Mouse (Mus musculus): ENCODE data around the gene Opn1sw. TPM values are rescaled to one million over a fixed set of nuclear protein-coding genes. Genes with fewer than 3 reads are reported as not detected.
"Not testable (repeated sequence)": the region's sequence is repeated elsewhere in the genome, so short reads cannot be mapped to it uniquely, and the experiment has no call there.

Opn1sw gene
- polyA plus RNA-seq, 1 experiment from 2014 or later, result 0.17 TPM

DNA sequence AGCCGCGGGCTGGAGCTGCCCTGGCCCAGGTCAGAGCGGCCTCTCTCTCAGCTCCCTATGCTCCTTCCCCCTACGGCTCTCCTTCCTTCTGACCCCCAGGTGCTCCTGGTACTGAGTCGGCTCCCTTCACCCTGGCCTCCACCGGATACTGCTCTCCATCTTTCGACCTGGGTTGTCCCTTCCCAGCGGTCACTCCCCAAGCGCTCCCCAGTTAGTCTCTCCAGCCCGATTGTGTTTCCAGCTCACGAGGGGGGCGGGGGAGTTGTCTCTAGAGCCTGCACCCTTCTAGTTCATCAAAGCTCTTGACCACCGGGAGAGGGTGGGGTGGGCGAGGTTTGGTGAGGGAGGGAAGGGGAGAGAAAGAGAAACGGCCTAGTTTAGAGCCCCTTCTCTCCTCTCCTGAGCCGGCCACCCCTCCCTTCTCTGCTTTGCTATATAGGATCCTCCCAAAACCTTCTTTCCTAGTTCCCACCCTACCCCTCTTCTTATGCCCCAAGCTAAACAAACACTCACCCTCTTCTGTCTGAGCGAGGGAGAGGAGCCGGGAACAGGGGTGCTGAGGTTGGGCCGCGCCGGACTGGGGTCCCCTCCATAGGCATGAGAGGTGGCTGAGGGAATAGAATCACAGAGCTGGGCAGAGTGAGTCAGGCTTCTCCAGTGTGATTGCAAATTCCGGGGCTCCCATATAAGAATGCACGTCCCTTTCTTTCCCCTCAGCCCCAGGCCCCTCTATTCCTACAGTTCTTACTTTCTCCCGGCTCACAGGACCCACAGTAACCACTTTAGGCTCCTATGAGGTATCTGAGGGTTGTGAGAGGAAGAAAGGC lies 8.7 kb upstream of the Opn1sw start:
- no peak for DNase-seq (ENCODE audit: low spot score)

DNA sequence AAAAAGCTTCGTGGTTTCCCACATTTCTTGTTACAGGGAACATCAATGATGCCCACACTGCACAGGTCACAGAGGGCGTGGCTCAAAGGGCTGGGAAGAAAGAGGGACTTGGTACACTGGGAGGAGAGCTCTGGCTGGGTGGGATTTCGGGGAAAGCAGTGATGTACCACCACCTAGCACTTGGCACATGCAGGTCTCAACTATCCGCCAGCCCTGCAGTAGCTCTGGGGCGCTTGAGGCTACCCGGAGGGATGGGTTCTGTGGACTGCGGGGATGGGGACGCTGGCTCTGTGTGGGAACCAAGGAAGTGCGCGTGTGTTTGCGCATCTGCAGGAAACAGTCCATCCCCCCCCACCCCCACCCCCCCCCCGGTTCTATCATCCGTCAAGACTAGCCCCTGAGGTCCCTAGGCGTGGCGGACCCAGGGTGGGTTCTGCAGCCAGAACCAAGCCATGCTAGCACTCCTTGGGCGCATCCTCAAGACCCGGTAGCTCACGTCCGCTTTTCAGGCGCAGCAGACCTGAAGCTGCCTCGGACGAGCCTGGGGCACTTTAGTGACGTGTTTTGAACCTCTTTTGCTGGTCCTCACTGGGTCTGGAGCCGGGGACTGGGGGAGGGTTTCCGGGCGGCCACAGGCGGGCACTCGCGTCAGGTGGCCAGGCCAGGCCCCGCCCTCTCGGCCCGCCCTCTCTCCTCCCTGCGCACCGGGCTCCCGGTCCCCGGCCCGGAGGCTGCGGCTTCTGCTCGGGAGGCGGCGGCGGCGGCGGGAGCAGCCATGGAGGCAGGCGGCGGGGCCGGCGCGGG lies 7.8 kb upstream of the Opn1sw start, which contains the start of gene Ccdc136:
Gene Ccdc136, plus strand, starts transcription at position 400 of the 804 bp plus-strand sequence.
- DNase-seq (ENCODE audit: low spot score), result no peak

DNA sequence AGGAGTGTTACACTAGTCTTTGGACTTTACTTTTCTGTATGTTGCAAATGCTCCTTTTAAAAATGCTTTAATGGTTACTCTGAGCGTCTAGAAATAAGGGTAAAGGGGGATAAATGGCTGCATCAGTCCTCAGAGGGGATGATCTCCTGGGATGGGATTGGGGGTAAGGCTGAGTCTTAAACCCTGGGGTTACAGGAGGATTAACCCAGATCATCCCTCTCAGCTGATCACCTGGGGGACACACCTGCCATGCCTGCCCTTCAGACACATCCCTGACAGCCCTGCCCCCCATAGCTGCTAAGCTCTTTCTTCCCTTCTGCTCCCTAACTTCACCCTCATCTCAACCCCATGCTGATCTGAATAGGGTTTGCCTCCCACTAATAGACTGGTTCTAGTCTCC lies 6.0 kb upstream of the Opn1sw start:
- DNase-seq (ENCODE audit: low spot score), result no peak

DNA sequence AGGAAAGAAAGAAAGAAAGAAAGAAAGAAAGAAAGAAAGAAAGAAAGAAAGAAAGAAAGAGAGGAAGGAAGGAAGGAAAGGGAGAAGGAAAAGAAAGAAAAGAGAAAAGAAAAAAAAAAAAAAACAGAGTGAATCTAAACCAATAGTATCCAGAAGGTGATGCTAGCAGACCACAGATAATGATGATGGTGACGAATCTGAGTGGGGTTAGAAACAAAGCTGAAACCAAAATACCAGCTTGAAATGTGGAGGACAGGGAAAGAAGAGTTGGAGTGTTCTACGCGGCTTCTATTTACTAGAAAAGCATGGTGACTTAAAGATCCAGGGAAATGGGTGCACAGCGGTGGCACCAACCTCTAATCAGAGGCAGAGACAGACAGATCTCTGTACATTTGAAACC lies 3.5 kb upstream of the Opn1sw start:
- no peak for DNase-seq (ENCODE audit: low spot score)

DNA sequence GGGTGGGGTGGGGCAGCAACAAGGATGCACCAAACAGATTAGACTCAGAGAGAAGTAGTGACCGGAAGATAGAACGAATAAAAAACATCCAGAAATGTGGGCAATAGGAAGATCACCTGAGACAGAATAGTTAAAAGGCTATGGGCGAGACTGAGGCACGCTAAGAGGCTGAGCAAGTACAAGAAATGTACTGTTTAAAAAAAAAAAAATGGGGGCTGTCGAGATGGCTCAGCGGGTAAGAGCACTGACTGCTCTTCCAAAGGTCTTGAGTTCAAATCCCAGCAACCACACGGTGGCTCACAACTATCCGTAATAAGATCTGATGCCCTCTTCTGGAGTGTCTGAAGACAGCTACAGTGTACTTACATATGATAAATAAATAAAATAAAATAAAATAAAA lies 3.0 kb upstream of the Opn1sw start:
- not testable (repeated sequence) for DNase-seq (ENCODE audit: low spot score)

DNA sequence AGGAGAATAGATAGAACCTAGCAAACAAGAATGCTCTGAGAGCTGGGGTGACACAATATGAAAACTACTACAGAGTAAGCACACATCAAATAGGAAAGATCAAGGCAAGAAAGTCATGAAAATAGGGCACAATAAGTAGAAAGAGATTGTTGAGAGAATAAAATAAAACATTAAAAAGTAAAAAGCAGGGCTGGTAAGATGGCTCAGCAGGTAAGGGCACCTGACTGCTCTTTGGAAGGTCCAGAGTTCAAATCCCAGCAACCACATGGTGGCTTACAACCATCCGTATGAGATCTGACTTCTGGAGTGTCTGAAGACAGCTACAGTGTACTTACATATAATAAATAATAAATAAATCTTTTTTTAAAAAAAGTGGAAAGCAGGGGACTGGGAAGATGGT lies 2.2 kb upstream of the Opn1sw start:
- DNase-seq (ENCODE audit: low spot score), result not testable (repeated sequence)

DNA sequence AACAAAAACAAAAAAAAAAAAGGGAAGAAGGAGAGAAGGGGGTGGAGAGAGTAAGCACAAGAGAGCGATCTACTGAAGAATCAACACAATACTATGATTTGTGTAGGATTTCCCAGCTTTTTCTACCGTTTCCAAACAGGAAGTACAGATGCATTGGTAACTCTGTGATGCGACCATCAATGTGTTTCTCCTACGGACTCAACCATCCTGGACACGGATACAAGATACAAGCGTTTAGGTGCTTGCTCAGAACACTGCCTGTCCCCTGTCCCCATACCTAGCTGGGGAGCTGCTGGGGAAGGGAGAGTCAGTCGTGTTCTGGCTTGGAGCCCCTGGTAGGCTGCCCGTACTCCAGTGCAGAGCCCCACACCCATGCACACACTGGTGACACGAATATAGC lies 1.2 kb upstream of the Opn1sw start:
- no peak for DNase-seq (ENCODE audit: low spot score)

DNA sequence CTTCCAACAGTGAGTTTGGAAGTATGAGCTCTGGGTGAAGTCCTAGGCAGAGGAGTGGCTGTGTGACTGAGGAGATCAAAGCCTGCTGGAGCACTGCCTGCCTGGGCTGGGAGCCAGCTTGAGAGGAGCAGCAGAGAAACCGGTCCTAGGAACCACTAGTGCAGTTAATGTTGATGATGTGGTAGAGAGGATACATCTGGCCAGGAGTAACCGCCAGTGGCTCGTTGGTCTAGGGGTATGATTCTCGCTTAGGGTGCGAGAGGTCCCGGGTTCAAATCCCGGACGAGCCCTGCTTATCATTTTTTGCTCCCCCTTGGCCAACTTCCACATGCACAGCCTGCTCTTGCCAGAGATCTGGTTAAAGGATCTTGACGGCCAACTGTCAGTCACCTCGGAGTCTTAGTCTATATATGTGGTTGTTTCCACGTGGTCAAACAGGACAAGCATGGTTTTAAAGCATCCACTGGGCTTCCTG lies 375 bp upstream of the Opn1sw start:
- DNase-seq (ENCODE audit: low spot score), result peak; percentile 15

DNA sequence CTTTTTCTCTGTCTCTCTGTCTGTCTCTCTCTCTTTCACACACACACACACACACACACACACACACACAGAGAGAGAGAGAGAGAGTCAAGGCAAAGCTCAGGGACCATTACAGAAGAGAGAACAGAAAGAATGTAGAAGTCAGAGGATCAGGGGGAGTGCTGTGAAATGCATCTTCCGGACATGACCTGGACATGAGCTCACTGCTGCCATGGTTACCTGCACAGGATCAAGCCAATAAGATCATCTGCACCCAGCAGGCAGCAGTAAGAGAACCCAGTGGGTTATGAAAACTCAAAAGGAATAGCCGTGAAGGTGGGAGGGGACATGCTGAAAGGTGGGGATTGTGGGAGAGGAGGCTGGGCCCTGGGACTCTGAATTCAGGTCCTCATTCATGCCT lies 5.8 kb downstream of the Opn1sw start:
- no peak for DNase-seq (ENCODE audit: low spot score)

DNA sequence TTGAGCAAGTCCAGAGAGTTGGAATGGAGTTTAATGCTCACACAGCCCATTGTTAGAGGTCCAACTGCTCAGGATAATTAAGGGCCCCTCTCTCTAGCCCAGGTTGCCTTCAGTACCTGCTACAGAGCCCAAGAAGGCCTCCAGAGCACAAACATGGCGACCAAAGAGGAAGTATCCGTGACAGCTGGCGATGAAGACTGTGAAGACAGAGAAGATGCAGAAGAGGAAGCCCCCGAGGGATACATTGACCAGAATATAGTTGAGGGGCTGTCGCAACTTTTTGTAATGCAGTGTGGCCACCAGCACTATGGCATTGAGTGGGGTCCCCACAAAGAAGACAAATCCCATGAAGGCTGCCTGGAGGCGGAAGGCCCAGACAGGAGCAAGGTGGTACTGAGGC lies 8.3 kb downstream of the Opn1sw start:
- no peak for DNase-seq (ENCODE audit: low spot score)

DNA sequence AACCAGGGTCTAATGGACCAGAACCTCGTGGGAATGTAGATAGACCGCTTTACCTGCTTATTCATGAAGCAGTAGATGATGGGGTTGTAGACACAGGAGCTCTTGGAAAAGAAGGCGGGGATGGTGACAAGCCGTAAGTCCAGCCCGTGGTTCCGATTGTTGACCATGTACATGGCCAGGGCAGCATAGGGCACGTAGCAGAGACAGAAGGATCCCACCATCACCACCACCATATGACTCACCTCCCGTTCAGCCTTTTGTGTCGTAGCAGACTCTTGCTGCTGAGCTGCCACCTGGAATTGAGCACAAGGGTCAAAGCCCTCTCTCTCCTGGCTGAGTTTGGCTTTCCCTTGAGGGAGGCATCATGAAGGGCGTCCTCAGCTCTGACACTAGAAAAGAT lies 9.6 kb downstream of the Opn1sw start:
- DNase-seq (ENCODE audit: low spot score), result no peak

DNA sequence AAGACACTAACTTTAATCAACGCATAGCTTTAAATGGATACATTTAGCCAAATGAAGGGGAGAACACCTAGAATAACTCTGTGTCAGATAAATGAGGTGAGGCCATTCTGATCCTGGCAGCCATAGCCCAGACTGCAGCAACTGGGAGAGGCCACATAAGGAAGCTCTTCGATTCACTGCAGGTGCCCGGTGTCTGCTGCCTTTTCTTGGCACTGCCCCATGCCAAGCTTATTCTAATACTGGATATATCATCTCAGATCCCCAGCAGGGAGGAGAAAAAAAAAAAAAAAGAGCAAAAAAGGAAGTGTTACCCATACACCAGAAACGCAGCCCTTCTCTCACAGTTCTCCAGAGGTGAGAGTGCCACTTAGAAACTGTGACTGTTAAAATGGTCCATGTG lies 10.9 kb downstream of the Opn1sw start:
- no peak for DNase-seq (ENCODE audit: low spot score)

DNA sequence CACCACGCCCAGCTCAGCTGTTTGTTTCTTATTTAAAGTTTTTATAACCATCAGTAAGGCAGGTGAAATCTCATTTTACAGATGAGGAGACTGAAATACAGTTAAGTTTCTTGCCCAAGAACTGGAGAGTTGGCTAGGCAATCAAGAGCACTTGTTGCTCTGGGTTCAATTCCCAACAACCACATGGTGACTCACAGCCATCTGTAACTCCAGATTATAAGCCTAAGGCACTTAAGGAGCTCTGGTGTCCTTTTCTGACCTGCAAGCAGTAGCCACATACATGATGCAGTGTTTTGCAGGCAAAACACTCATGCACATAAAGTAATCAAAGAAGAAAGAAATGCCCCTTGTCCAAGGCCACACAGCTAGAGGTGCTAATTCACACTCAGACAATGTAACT lies 23.0 kb downstream of the Opn1sw start:
- DNase-seq (ENCODE audit: low spot score), result no peak

DNA sequence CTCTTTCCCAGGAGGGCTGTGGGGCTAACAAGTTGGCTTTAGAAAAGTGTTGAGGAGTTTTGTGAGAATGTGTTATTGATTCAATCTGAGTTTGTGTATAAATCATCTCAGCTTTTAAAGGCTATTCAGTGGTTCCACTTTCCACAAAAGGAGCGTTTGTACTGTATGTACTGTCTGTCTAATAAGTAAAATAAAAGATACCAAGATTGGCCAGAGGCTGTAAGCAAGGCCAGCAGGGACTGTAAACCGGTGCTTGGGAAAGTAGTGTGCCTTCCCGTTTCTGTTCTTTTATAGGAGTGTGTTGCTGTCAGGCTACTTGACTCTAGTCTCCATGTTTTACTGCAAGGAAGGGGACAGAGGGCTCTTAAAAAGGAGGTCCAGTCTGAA lies 25.1 kb downstream of the Opn1sw start:
- DNase-seq (ENCODE audit: low spot score), result no peak

DNA sequence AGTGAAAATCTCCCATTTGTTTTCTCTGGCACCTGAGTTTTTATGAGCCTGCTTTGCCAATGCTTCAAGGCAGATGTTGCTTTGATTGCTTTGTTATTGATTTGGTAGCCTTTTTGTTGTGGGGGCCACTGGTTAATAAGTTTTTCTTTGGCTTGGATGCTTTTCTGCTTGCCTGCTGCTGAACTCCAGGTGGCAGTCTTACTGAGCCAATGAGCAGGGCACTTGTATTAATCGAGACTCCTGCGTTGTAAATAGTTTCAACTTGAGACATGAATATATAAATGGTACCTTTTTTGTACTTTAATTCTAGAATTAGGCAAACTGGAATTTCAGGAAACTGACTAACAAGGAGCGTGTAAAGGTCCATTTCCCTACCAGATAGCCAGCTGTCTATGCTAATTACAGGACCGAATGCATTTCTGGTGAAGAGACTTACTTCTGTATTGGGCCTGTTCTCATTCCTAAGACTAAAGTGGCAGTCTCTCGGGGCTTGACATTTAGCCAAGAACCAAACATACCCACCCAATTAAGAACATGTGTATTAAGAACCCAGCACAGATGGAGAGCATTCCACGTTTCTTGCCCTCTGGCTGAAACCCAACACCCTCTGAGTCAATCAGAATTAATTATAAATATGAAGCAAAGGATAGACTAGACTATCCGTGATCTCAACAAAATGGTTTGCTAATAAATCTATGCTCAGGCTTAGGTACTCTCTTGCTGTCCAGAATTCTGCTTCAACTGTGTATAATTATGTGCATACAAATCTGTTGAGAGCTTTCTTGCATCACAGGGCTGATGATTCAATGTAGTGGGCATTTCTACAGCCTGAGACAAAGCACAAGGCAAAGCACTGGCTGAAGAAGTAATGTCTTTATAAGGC lies 25.8 kb downstream of the Opn1sw start:
- DNase-seq (ENCODE audit: low spot score), result no peak

DNA sequence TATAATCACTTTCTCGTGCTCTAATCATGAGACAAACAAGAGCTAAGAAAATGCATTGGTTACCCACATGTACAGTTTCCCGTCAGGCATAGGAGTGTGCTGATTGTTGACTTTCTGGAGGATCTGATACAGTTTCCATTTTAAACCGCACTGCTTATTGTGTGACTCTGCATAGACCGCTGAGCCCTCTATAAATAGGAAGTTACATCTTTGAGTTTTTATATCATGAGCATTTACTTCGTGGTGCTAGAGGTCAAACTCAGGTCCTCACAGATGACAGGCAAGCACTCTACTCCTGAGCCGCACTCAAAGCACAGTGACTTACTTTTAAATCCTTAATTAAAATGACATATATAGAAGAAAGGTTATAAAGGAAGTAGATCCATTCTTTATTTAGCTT lies 28.1 kb downstream of the Opn1sw start:
- no peak for DNase-seq (ENCODE audit: low spot score)

DNA sequence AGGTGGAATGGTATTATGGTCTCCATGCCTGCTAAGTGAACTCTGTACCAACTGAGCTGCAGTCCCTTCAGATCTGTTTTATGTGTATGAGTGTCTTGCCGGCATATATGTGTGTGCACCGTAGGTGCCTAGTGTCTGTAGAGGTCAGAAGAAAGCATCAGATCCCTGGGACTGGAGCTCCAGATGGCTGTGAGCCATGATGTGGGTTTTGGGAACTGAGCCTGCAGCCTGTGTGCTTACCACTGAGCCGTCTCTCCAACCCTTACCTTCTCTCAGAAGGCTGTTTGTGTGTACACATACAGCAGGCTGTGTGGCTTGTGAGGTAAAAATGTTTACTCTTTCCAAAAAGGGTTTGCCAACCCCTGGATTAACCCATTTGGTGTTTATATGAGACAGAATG lies 28.9 kb downstream of the Opn1sw start:
- no peak for DNase-seq (ENCODE audit: low spot score)

DNA sequence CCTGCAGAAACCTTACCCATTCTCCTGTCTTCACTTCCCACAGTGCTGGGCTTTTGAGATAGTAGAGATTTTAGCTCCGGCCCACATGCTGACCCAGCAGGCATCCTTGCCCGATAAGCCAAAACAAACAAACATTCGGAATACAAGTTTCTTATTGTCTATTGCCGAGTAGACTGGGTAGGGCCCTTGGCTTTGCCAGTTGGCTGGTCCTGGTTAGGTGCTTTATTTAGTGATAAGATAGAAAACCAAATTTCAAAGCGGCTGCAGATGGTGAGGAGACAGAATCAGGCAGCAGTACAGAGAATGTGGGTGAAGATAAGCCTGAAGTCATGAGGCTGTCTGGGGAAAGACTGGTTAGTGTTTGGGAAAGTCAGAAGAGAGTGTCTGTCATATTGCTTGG lies 35.5 kb downstream of the Opn1sw start:
- no peak for DNase-seq (ENCODE audit: low spot score)

DNA sequence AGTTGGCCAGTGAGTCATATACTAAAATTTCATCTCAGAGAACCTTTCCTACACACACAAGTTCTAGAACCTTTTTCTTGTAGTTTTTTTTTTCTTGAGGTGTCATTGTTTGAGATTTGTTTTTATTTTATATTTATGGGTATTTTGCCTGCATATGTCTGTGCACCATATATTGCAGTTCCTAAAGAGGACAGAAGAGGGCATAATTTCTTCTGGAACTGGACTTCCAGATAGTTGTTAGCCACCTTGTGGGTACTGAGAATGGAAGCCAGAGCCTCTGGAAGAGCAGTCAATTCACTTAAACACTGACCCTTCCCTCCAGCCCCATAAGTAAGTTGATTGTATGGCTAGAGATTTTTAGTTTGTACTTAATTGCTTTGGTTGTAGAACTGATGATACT lies 36.7 kb downstream of the Opn1sw start:
- DNase-seq (ENCODE audit: low spot score), result peak; percentile 9

DNA sequence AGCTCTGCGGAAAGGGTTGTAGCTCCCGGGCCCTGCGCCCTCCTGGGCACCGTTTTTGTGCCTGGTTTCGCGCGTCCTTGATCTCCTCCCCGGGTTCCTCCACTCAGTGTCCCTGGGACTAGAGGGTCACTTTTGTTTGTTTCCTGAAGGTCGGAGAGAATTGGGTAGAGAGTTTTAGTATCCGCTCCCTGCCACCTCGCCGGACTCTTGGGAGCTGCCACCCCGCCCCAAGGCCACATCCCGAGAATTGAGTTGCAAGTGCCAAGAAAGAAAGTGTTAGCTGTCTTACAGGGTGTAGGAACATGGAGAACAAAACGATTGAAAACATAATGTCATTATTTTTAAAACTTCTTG lies 39.9 kb downstream of the Opn1sw start:
- no peak for DNase-seq (ENCODE audit: low spot score)

DNA sequence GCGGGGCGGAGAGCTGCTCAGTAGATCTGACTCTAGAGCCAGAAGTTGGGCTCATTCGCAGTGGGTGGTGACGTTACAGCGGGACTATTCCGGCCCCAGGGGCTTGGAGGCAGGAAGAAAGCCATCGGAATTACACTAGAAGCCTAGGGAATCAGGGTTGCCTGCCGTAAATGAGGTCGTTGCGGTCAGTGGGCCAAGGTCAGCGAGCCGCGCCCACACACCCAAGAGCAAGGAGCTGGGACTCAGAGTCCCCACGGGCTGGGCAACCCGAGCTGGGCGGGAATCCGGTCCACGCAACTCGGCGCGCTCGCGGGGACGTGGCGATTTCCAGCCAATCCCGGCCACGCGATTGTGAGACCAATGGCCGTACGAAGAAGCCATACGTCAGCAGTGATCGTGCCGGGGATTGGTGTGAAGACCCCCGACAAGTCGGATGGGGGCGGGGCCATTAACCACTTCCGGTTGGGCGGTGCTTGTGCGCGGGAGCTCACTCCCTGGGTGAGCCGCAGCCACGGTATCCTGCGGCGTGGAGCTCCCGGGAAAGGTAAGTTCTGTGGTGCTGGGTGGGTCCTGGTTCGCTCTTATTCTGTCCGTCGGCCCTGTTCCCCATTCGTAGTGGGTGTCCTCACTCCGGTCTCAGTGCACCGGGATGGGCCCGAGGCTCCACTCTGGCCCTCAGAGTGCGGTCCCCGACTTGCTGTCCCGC lies 40.5 kb downstream of the Opn1sw start, which contains the start of gene Calu:
Gene Calu, plus strand, starts transcription at position 405 of the 706 bp plus-strand sequence.
- DNase-seq (ENCODE audit: low spot score), result peak; percentile 99
